Mouse (Mus musculus) embryo, embryonic 9.5 days (tissue): Measurements from ENCODE around the gene Rfc2.
"Not testable (repeated sequence)": the region's sequence is repeated elsewhere in the genome, so short reads cannot be mapped to it uniquely, and the experiment has no call there.

Experiments used
- DNase-seq: peaks from one replicate; pipeline ENCODE4 v3.0.0-alpha.2; 2017; ENCODE audit errors: extremely low spot score

Rfc2 gene

DNA sequence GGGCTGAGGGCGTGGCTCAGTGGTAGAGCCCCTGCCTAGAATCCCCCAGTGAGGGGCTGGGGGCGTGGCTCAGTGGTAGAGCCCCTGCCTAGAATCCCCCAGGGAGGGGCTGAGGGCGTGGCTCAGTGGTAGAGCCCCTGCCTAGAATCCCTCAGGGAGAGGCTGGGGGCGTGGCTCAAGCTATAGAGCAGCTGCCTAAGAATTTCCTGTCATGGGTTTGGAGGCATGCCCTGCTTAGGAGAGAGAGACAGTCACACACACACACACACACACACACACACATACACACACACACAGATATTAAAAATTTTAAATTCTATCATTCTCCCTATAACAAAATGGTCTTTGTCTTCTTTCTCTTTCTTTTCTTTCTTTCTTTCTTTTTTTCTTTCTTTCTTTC lies 67.8 kb downstream of the Rfc2 start:
- not testable (repeated sequence) for DNase-seq

GRCm38 (mm10) chr5:134650926-134651325 lies 69.8 kb downstream of the Rfc2 start:
- peak; percentile 24 for DNase-seq
